Mouse (Mus musculus) lung, postnatal 25 days (tissue): ENCODE results near the gene Eif4b.
A peak's percentile ranks its signal among the peaks of the same experiment; 100 is the strongest.
"Not testable (repeated sequence)": the region's sequence is repeated elsewhere in the genome, so short reads cannot be mapped to it uniquely, and the experiment has no call there.

Experiments
- DNase-seq: peaks from one replicate; pipeline ENCODE4 v3.0.0; 2022; ENCODE audit warnings: low spot score

Eif4b gene

GRCm38 (mm10) chr15:102074876-102075585 lies 1.5 kb downstream of the Eif4b start:
- DNase-seq: peak; percentile 28

GRCm38 (mm10) chr15:102077111-102077677 lies 3.6 kb downstream of the Eif4b start:
- DNase-seq: no peak

GRCm38 (mm10) chr15:102079221-102079620 lies 5.6 kb downstream of the Eif4b start:
- no peak for DNase-seq

GRCm38 (mm10) chr15:102079924-102080323 lies 6.4 kb downstream of the Eif4b start:
- DNase-seq: not testable (repeated sequence)

- no peak for DNase-seq
Measured at GRCm38 (mm10) chr15:102080429-102080828, 6.9 kb downstream of the Eif4b start.

- DNase-seq: no peak
Measured at GRCm38 (mm10) chr15:102082148-102082547, 8.6 kb downstream of the Eif4b start.

GRCm38 (mm10) chr15:102083028-102083427 lies 9.5 kb downstream of the Eif4b start:
- DNase-seq: no peak

GRCm38 (mm10) chr15:102089914-102090585 lies 16.5 kb downstream of the Eif4b start:
- no peak for DNase-seq

GRCm38 (mm10) chr15:102091063-102091679 lies 17.6 kb downstream of the Eif4b start:
- no peak for DNase-seq

- DNase-seq: no peak
Measured at GRCm38 (mm10) chr15:102091688-102092087, 18.1 kb downstream of the Eif4b start.

GRCm38 (mm10) chr15:102092222-102092621 lies 18.6 kb downstream of the Eif4b start:
- peak; percentile 64 for DNase-seq

GRCm38 (mm10) chr15:102094157-102094556 lies 20.6 kb downstream of the Eif4b start:
- no peak for DNase-seq

- DNase-seq: no peak
Measured at GRCm38 (mm10) chr15:102094988-102095387, 21.4 kb downstream of the Eif4b start.

GRCm38 (mm10) chr15:102097147-102097915 lies 23.8 kb downstream of the Eif4b start:
- DNase-seq: no peak

- no peak for DNase-seq
Measured at GRCm38 (mm10) chr15:102097991-102098555, 24.5 kb downstream of the Eif4b start.

- DNase-seq: no peak
Measured at GRCm38 (mm10) chr15:102099260-102099659, 25.7 kb downstream of the Eif4b start.

- DNase-seq: no peak
Measured at GRCm38 (mm10) chr15:102099771-102100160, 26.2 kb downstream of the Eif4b start.

- peak; percentile 85 for DNase-seq
Measured at GRCm38 (mm10) chr15:102100161-102100981, 26.8 kb downstream of the Eif4b start, which contains the start of gene Tns2. Gene Tns2 (plus strand): TSS chr15:102100413.

- DNase-seq: no peak
Measured at GRCm38 (mm10) chr15:102100996-102101671, 27.6 kb downstream of the Eif4b start.
